Mouse (Mus musculus): Measurements from ENCODE around the gene Med21.

- TF ChIP-seq CTCF (IDR thresholded peaks at IDR 0.05; ENCODE audit: borderline replicate concordance, insufficient read depth, low read length) (no peak; the same call in 1 of the 2 replicates), POLR2A (IDR thresholded peaks at IDR 0.05; ENCODE audit: low read depth, low read length) (peak; percentile 100)
Observed at GRCm38 (mm10) chr6:146642276-146643183, at the start of gene Med21, which contains the start of gene Tm7sf3.
